Mouse (Mus musculus) E14TG2a.4 (cell line): Measurements from ENCODE around the gene Hip1r.

ENCODE experiments used
- CTCF ChIP-seq: conservative IDR thresholded peaks from 2 replicates; pipeline ENCODE4 v1.5.1; 2014; ENCODE audit warnings: low read length
- NANOG ChIP-seq: IDR thresholded peaks from 2 replicates; pipeline ENCODE4 v1.6.1; 2014; ENCODE audit warnings: borderline replicate concordance, low read length, mixed read lengths

DNA sequence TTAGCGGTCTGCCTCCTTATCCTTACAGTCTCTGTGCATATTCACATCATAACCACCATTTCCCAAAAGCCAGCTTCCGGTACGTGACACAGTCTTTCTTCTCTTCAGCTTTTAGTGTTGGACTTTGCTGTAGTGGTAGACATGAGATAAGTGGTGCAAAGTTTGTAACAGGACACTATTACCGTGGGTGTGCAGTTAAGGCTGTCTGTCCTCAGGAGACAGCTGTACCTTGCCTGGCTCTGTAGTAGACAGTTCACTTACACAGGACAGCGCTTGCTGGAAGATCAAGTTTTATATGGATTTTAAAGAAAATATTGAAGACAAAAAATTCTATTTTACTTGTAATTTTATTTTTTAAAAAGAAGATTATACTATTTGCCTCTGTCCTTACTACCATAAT, 5.0 kb upstream of the Hip1r start:
- TF ChIP-seq CTCF (no peak), NANOG (no peak)
